Mouse (Mus musculus): ENCODE results near the gene Gtf3c6.

DNA sequence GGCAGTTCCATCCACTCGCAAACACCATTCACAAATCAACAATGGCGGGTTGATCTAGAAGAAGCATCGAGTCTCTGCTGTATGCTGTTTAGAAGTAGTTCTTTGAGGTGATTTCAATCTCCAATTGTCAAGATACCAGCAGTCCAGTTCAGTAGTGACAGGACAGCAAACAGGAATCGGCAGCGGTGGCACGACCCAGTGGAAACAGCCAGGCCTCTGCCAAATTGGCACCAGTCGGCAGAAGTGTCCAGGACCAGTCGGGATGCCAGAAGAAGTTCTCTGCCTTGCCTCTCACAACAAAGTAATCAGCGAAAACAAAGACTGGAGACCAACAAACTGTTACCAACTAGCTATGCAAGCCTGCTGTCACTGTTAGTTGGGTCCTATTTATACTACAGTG is 25.7 kb upstream of the Gtf3c6 start:
- TF ChIP-seq POLR2A (IDR thresholded peaks at IDR 0.05; ENCODE audit: control insufficient read depth, low read depth, low read length) = no peak
- no peak for TF ChIP-seq CTCF (IDR thresholded peaks at IDR 0.05; ENCODE audit: control insufficient read depth, insufficient read depth, insufficient replicate concordance, low read depth, low read length)
